Mouse (Mus musculus): ENCODE data around the gene Spon1. TPM values are rescaled to one million over a fixed set of nuclear protein-coding genes. Genes with fewer than 3 reads are reported as not detected.
A peak's percentile ranks its signal among the peaks of the same experiment; 100 is the strongest.

The Spon1 gene
- polyA plus RNA-seq, 1 experiment from 2014 or later: 3.1 TPM

- Histone ChIP-seq H3K4me2 (replicated peaks; ENCODE audit: low read depth) (no peak overlapping the region), H3K27ac (replicated peaks) (no peak overlapping the region), H3K9me3 (ENCODE audit: control insufficient read depth, low read length) (no peaks in the 10 kb centered on the region), H3K4me3 (ENCODE audit: low read depth, low read length) (no peak overlapping the region), H3K9ac (ENCODE audit: low read length) (no peak overlapping the region), H3K4me1 (replicated peaks; ENCODE audit: control insufficient read depth, insufficient read depth) (0 out of 2 replicates have a peak, but pooled peaks cover 3% of the 10 kb centered on the region), H3K36me3 (ENCODE audit: control insufficient read depth, insufficient read depth, low read length) (no peaks in the 10 kb centered on the region; the same call in 1 of the 2 replicates), H3K27me3 (ENCODE audit: control insufficient read depth, insufficient read depth, low read length) (no peaks in the 10 kb centered on the region)
- TF ChIP-seq EP300 (optimal IDR thresholded peaks at IDR 0.05) (no peak), CTCF (IDR thresholded peaks at IDR 0.05; ENCODE audit: low read depth) (no peak)
- WGBS: 40% methylated on average over 1 of the region's 1 CpGs
- no peak for DNase-seq (ENCODE audit: low spot score)
- no peak for ATAC-seq (ENCODE audit: low FRiP score, low TSS enrichment)
These were observed 296.7 kb downstream of the Spon1 start for GRCm38 (mm10) chr7:114062451-114062850.

- TF ChIP-seq CTCF (IDR thresholded peaks at IDR 0.05; ENCODE audit: low read depth) (no peak), EP300 (optimal IDR thresholded peaks at IDR 0.05) (no peak)
- H3K4me3 ChIP-seq (ENCODE audit: low read depth, low read length): no peak overlapping the region
- no peaks in the 10 kb centered on the region for H3K9me3 ChIP-seq (ENCODE audit: control insufficient read depth, low read length)
- no peaks in the 10 kb centered on the region; the same call in 1 of the 2 replicates for H3K36me3 ChIP-seq (ENCODE audit: control insufficient read depth, insufficient read depth, low read length)
- no peak overlapping the region for H3K9ac ChIP-seq (ENCODE audit: low read length)
- H3K4me2 ChIP-seq (replicated peaks; ENCODE audit: low read depth): no peak overlapping the region
- no peaks in the 10 kb centered on the region for H3K27me3 ChIP-seq (ENCODE audit: control insufficient read depth, insufficient read depth, low read length)
- peak overlapping the region; percentile 41; the same call in 1 of the 2 replicates for H3K27ac ChIP-seq (replicated peaks)
- 30% methylated on average over 8 of the region's 8 CpGs for WGBS
- 0 out of 2 replicates have a peak, but pooled peaks cover 3% of the 10 kb centered on the region for H3K4me1 ChIP-seq (replicated peaks; ENCODE audit: control insufficient read depth, insufficient read depth)
- peak; percentile 62 for ATAC-seq (ENCODE audit: low FRiP score, low TSS enrichment)
- DNase-seq (ENCODE audit: low spot score): no peak
These were observed 297.7 kb downstream of the Spon1 start for GRCm38 (mm10) chr7:114063534-114063933.

- WGBS: 58% methylated on average over 6 of the region's 6 CpGs
- H3K9me3 ChIP-seq (ENCODE audit: control insufficient read depth, low read length): no peaks in the 10 kb centered on the region
- H3K4me1 ChIP-seq (replicated peaks; ENCODE audit: control insufficient read depth, insufficient read depth): 0 out of 2 replicates have a peak, but pooled peaks cover 3% of the 10 kb centered on the region
- TF ChIP-seq CTCF (IDR thresholded peaks at IDR 0.05; ENCODE audit: low read depth): no peak
- H3K9ac ChIP-seq (ENCODE audit: low read length): no peak overlapping the region
- DNase-seq (ENCODE audit: low spot score) (no peak), ATAC-seq (ENCODE audit: low FRiP score, low TSS enrichment) (peak; percentile 38; the same call in 1 of the 2 replicates)
- peak overlapping the region; percentile 41; the same call in 1 of the 2 replicates for H3K27ac ChIP-seq (replicated peaks)
- H3K27me3 ChIP-seq (ENCODE audit: control insufficient read depth, insufficient read depth, low read length): no peaks in the 10 kb centered on the region
- no peaks in the 10 kb centered on the region; the same call in 1 of the 2 replicates for H3K36me3 ChIP-seq (ENCODE audit: control insufficient read depth, insufficient read depth, low read length)
- H3K4me3 ChIP-seq (ENCODE audit: low read depth, low read length): no peak overlapping the region
- H3K4me2 ChIP-seq (replicated peaks; ENCODE audit: low read depth): no peak overlapping the region
These were observed 298.2 kb downstream of the Spon1 start for GRCm38 (mm10) chr7:114063966-114064365.

GRCm38 (mm10) chr7:114065407-114066185, 299.8 kb downstream of the Spon1 start:
- Histone ChIP-seq H3K4me3 (ENCODE audit: low read depth, low read length) (no peak overlapping the region), H3K27me3 (ENCODE audit: control insufficient read depth, insufficient read depth, low read length) (no peaks in the 10 kb centered on the region), H3K9me3 (ENCODE audit: control insufficient read depth, low read length) (no peaks in the 10 kb centered on the region), H3K4me2 (replicated peaks; ENCODE audit: low read depth) (peak overlapping the region; percentile 59; the same call in 1 of the 2 replicates), H3K9ac (ENCODE audit: low read length) (no peak overlapping the region), H3K36me3 (ENCODE audit: control insufficient read depth, insufficient read depth, low read length) (no peaks in the 10 kb centered on the region), H3K4me1 (replicated peaks; ENCODE audit: control insufficient read depth, insufficient read depth) (0 out of 2 replicates have a peak, but pooled peaks cover 3% of the 10 kb centered on the region), H3K27ac (replicated peaks) (peak overlapping the region; percentile 88)
- DNase-seq (ENCODE audit: low spot score) (no peak), ATAC-seq (ENCODE audit: low FRiP score, low TSS enrichment) (no peak)
- TF ChIP-seq EP300 (optimal IDR thresholded peaks at IDR 0.05) (no peak), CTCF (IDR thresholded peaks at IDR 0.05; ENCODE audit: low read depth) (no peak)
- WGBS: 32% methylated on average over 11 of the region's 11 CpGs

GRCm38 (mm10) chr7:114066529-114067178, 300.9 kb downstream of the Spon1 start:
- Histone ChIP-seq H3K27ac (replicated peaks) (peak overlapping the region; percentile 88), H3K4me1 (replicated peaks; ENCODE audit: control insufficient read depth, insufficient read depth) (peaks cover 5% of the 10 kb centered on the region; the same call in 1 of the 2 replicates), H3K4me2 (replicated peaks; ENCODE audit: low read depth) (peak overlapping the region; percentile 59), H3K4me3 (ENCODE audit: low read depth, low read length) (peak overlapping the region; percentile 20), H3K36me3 (ENCODE audit: control insufficient read depth, insufficient read depth, low read length) (no peaks in the 10 kb centered on the region), H3K27me3 (ENCODE audit: control insufficient read depth, insufficient read depth, low read length) (no peaks in the 10 kb centered on the region), H3K9ac (ENCODE audit: low read length) (peak overlapping the region; percentile 5; the same call in 1 of the 2 replicates), H3K9me3 (ENCODE audit: control insufficient read depth, low read length) (no peaks in the 10 kb centered on the region)
- ATAC-seq (ENCODE audit: low FRiP score, low TSS enrichment): peak; percentile 80
- TF ChIP-seq EP300 (optimal IDR thresholded peaks at IDR 0.05): no peak
- peak; percentile 97 for TF ChIP-seq CTCF (IDR thresholded peaks at IDR 0.05; ENCODE audit: low read depth)
- DNase-seq (ENCODE audit: low spot score): peak; percentile 92
- 10% methylated on average over 14 of the region's 14 CpGs for WGBS
